Mouse (Mus musculus) liver, embryonic 14.5 days (tissue): ENCODE measurements around the gene Gadd45a. TPM values are rescaled to one million over a fixed set of nuclear protein-coding genes. Genes with fewer than 3 reads are reported as not detected.

Experiments used
- ATAC-seq: fragments of 200-750 bp; cut with Nextera tagmentation; 2 replicates; pipeline ENCODE4 v1.8.0; 2017; ENCODE audit warnings: moderate number of reproducible peaks, mild to moderate bottlenecking, moderate library complexity; ENCODE audit not compliant: insufficient read depth
- DNase-seq, 3 experiments: peaks; one replicate each; pipeline ENCODE4 v3.0.0-alpha.2; 2012 to 2013; ENCODE audit warnings: low read depth in 3 of 3, low spot score in 3 of 3
- H3K27ac ChIP-seq: fragments of 300-500 bp; sonication (generic); 2 replicates; pipeline ENCODE4 v1.5.1; 2014; ENCODE audit warnings: moderate library complexity, mild to moderate bottlenecking, control low read depth, inconsistent platforms
- H3K27me3 ChIP-seq: fragments of 300-500 bp; sonication (generic); 2 replicates; pipeline ENCODE4 v1.6.1; 2014; ENCODE audit warnings: mild to moderate bottlenecking, low read length, moderate library complexity; ENCODE audit not compliant: control insufficient read depth, insufficient read depth
- H3K36me3 ChIP-seq: fragments of 300-500 bp; sonication (generic); replicated peaks from 2 replicates; pipeline ENCODE4 v1.6.1; 2014; ENCODE audit warnings: low read depth; ENCODE audit not compliant: control insufficient read depth, insufficient read depth
- H3K4me1 ChIP-seq, 2 experiments: fragments of 200-500 bp in 1 of 2; fragments of 300-500 bp in 1 of 2; sonication (generic) in 1 of 2; replicated peaks; 2 replicates each; pipeline ENCODE4 v1.6.1; 2012 to 2014; ENCODE audit warnings: antibody characterized with exemption in 1 of 2, inconsistent platforms in 1 of 2, low read length in 1 of 2; ENCODE audit not compliant: control insufficient read depth in 2 of 2, insufficient read depth in 2 of 2
- H3K4me2 ChIP-seq: fragments of 300-500 bp; sonication (generic); 2 replicates; pipeline ENCODE4 v1.6.1; 2014; ENCODE audit warnings: low read depth, mild to moderate bottlenecking, control low read depth, moderate library complexity
- H3K4me3 ChIP-seq, 2 experiments: fragments of 200-500 bp in 1 of 2; fragments of 300-500 bp in 1 of 2; sonication (generic) in 1 of 2; 2 replicates each; pipeline ENCODE4 v1.5.1; 2012 to 2014; ENCODE audit warnings: low read depth in 2 of 2, low read length in 2 of 2, mild to moderate bottlenecking in 2 of 2, control low read depth in 1 of 2, inconsistent platforms in 1 of 2, moderate library complexity in 1 of 2; ENCODE audit not compliant: insufficient read depth in 1 of 2
- H3K9ac ChIP-seq: fragments of 300-500 bp; sonication (generic); replicated peaks from 2 replicates; pipeline ENCODE4 v1.6.1; 2014; ENCODE audit warnings: mild to moderate bottlenecking, control low read depth, moderate library complexity
- H3K9me3 ChIP-seq: fragments of 300-500 bp; sonication (generic); 2 replicates; pipeline ENCODE4 v1.6.1; 2016; ENCODE audit warnings: low read length, mixed read lengths; ENCODE audit not compliant: control insufficient read depth
- CTCF ChIP-seq: IDR thresholded peaks from 2 replicates; pipeline ENCODE4 v1.5.1; 2016; ENCODE audit warnings: antibody characterized with exemption, low read depth, control low read depth
- EP300 ChIP-seq: IDR thresholded peaks from 2 replicates; pipeline ENCODE4 v1.6.1; 2016; ENCODE audit warnings: antibody characterized with exemption, low read depth
- WGBS: fragments of 180-500 bp; shearing (Covaris S2); extraction: QIAGEN DNeasy Blood & Tissue Kit; methylation state at CpG from one replicate; pipeline ENCODE4 v1.1.7; 2014; ENCODE audit not compliant: insufficient replicate concordance; 5-methylcytosine and 5-hydroxymethylcytosine counted together
- polyA plus RNA-seq, 2 experiments: library from polyadenylated mRNA; depleted of rRNA in 1 of 2; stranded (reverse) in 1 of 2; unstranded in 1 of 2; fragments of >200 nt; fragmentation: Nextera tagmentation in 1 of 2; extraction: Ambion mirVana in 1 of 2; gene quantifications; 2 replicates each; pipeline versions ENCODE4 v1.2.1 to v1.2.3; 2012 to 2014

Gadd45a gene
- polyA plus RNA-seq, 2 experiments, result 49.8 to 90.4 TPM

DNA sequence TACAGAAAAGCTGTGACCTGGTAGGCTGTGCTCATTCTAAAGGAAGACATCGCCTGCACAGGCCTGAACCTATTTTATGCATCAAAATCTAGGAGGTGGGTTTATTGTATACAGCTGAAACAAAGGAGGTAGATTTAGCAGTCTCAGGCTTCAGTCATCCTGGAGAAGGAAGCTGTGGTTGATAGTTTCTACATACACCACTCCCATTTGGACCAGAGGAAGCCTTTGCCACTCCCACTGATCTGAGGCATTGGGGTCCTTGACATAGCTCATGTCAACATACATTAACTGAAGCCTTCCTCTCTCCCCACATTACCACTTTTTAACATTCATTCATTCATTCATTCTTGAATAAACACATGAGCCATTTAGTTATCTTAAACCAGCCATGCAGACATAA is 41.4 kb downstream of the Gadd45a start:
- Histone ChIP-seq H3K36me3 (no peaks in the 10 kb centered on the region), H3K4me2 (no peak overlapping the region), H3K27me3 (no peaks in the 10 kb centered on the region), H3K4me3 (no peak overlapping the region), H3K4me1 (peaks cover 0 to 6% of the 10 kb centered on the region in 2 experiments; a peak in 3 of 4 replicates), H3K9me3 (no peaks in the 10 kb centered on the region), H3K9ac (no peak overlapping the region), H3K27ac (no peak overlapping the region)
- DNase-seq, result no peak
- ATAC-seq, result no peak
- no peak for TF ChIP-seq EP300
- no peak for TF ChIP-seq CTCF
- WGBS, result 44% methylated on average over 1 of the region's 1 CpGs

DNA sequence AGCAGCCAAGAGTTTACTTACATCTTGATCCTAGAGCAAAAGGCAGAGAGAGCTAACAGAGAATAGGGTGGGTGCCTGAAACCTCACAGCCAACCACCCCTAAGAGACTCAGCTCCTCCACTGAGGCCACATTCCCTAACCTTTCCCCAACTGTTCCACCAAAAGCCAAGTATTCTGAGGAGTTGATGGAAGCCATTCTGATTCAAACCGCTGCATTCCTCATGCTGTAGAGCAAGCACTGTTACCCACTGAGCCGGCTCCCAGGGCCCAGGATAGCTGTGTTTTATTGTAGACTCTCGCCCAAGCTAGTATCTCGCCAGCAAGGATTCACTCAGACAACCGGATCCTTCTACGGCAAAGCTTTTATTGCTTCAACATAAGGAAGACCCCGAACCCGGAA is 42.3 kb downstream of the Gadd45a start:
- ATAC-seq (no peak), DNase-seq (no peak)
- H3K4me2 ChIP-seq, result no peak overlapping the region
- H3K4me3 ChIP-seq, result no peak overlapping the region
- no peaks in the 10 kb centered on the region for H3K27me3 ChIP-seq
- peaks cover 0 to 6% of the 10 kb centered on the region in 2 experiments; a peak in 3 of 4 replicates for H3K4me1 ChIP-seq
- TF ChIP-seq CTCF (no peak), EP300 (no peak)
- no peak overlapping the region for H3K9ac ChIP-seq
- no peaks in the 10 kb centered on the region for H3K36me3 ChIP-seq
- 78% methylated on average over 8 of the region's 8 CpGs for WGBS
- no peak overlapping the region for H3K27ac ChIP-seq
- no peaks in the 10 kb centered on the region for H3K9me3 ChIP-seq

DNA sequence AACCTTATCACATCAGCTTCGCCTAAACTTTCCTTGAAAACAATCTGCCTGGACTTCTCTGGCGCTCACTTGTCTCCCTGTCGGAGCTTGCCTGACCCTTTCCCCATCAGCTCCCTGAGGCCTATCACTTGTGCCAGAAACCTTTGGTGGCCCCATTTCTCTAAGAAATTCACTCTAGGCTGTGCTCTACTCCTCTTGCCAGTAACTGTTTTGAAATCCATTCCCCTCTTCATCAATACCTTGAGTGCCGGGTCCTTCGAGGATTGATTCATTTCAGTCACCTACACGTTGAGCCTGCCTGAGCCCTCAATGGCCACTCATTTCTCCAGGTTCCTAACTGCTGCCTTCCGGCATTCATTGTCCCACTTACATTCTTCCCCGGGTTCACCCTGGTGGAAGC is 44.5 kb downstream of the Gadd45a start:
- H3K4me3 ChIP-seq, result no peak overlapping the region
- DNase-seq, result no peak
- H3K4me2 ChIP-seq, result no peak overlapping the region
- ATAC-seq, result no peak
- H3K9me3 ChIP-seq, result no peaks in the 10 kb centered on the region
- no peak overlapping the region for H3K9ac ChIP-seq
- no peak for TF ChIP-seq CTCF
- no peak for TF ChIP-seq EP300
- no peaks in the 10 kb centered on the region for H3K36me3 ChIP-seq
- no peak overlapping the region for H3K27ac ChIP-seq
- H3K27me3 ChIP-seq, result no peaks in the 10 kb centered on the region
- 74% methylated on average over 8 of the region's 8 CpGs for WGBS
- peaks cover 12 to 19% of the 10 kb centered on the region in 2 experiments for H3K4me1 ChIP-seq

DNA sequence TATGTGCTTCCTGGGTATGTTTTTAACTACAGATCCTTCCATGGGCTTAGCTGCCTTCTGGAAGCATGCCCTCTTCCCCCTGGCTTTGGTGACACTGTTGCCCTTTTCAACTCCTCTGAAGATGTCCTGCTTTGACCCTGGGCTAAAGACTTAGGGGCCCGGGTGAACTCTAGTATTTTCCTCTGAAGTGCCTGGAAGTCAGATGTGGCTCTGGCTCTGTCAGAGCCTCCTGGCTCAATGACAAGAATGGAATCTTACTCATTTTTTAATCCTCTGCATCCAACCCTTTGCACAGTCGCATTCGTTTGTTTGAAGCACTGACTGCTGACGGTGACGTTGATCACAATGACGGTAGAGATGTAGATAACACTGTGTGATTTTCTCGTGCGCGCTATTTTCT is 45.0 kb downstream of the Gadd45a start:
- Histone ChIP-seq H3K36me3 (no peaks in the 10 kb centered on the region), H3K9me3 (no peaks in the 10 kb centered on the region), H3K27ac (no peak overlapping the region), H3K4me3 (no peak overlapping the region), H3K9ac (no peak overlapping the region), H3K4me2 (no peak overlapping the region), H3K27me3 (no peaks in the 10 kb centered on the region), H3K4me1 (peaks cover 16 to 24% of the 10 kb centered on the region in 2 experiments)
- 78% methylated on average over 9 of the region's 9 CpGs for WGBS
- DNase-seq (no peak), ATAC-seq (no peak)
- TF ChIP-seq CTCF (no peak), EP300 (no peak)

DNA sequence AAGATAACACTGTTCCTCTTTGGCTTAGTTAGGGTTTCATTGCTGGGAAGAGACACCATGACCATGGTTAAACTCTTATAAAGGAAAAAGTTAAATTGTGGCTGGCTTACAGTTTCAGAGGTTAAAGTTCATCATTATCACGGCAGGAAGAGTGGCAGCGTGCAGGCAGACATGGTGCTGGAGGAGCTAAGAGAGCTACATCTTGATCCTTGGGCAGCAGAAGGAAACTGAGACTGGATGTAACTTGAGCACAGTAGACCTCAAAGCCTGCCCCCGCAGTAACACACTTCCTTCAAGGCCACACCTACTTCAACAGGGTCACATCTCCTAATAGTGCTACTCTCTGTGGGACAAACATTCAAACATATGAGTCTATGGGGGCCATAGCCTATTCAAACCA is 47.7 kb downstream of the Gadd45a start:
- TF ChIP-seq EP300, result no peak
- TF ChIP-seq CTCF, result no peak
- no peak overlapping the region for H3K4me3 ChIP-seq

More for the DNA sequence above, 47.7 kb downstream of the Gadd45a start:
- Histone ChIP-seq H3K36me3 (no peaks in the 10 kb centered on the region), H3K27ac (no peak overlapping the region), H3K9me3 (no peaks in the 10 kb centered on the region), H3K4me2 (no peak overlapping the region), H3K9ac (no peak overlapping the region), H3K27me3 (no peaks in the 10 kb centered on the region), H3K4me1 (peaks cover 23 to 40% of the 10 kb centered on the region in 2 experiments)
- WGBS, result 33% methylated on average over 3 of the region's 3 CpGs
- no peak for ATAC-seq
- no peak for DNase-seq
